Mouse (Mus musculus) urinary bladder, postnatal 25 days (tissue): ENCODE results near the gene Dusp8.

Experiments
- DNase-seq: peaks from one replicate; pipeline ENCODE4 v3.0.0; 2022; ENCODE audit warnings: low spot score

Gene Dusp8

GRCm38 (mm10) chr7:142084820-142085219 lies 10.8 kb downstream of the Dusp8 start:
- peak; percentile 41 for DNase-seq

GRCm38 (mm10) chr7:142084395-142084794 lies 11.2 kb downstream of the Dusp8 start:
- no peak for DNase-seq

DNA sequence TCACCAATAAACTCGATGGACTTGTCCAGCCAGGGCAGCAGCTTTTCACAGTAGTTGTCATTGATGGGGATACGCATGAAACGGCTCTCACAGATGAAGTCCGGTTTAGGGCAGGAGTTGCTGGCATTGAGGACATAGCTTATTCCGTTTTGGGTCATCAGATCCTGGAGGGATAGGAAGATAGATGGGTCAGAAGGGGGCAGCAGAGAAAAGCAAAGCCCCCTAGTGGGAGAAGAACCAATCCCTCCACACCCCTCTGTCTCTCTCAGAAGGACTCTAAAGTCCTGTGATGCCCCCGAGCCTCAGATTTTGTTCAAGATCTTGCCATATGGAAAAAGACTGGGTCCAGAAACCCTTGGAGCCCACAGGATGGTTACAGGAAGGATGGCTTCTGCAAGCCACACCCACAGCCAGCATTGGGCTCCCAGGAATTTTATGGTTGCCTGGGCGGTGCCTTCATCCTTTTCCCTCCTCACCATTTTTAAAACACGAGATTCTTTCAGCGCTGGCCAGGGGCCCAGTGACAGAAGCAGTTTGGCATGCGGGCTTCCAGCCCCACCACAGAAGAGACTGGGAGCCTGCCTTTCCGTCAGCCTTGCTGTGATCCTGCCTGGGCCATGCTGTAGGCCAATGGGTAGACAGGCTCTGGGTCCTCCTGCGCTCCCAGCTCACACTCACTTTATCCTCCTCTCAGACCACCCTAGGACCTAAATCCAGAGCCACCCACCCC lies 11.9 kb downstream of the Dusp8 start:
- DNase-seq = peak; percentile 62

- no peak for DNase-seq
Observed at GRCm38 (mm10) chr7:142082607-142083006, 13.0 kb downstream of the Dusp8 start.

GRCm38 (mm10) chr7:142082179-142082578 lies 13.5 kb downstream of the Dusp8 start:
- no peak for DNase-seq

- DNase-seq = no peak
Observed at GRCm38 (mm10) chr7:142081736-142082135, 13.9 kb downstream of the Dusp8 start.

DNA sequence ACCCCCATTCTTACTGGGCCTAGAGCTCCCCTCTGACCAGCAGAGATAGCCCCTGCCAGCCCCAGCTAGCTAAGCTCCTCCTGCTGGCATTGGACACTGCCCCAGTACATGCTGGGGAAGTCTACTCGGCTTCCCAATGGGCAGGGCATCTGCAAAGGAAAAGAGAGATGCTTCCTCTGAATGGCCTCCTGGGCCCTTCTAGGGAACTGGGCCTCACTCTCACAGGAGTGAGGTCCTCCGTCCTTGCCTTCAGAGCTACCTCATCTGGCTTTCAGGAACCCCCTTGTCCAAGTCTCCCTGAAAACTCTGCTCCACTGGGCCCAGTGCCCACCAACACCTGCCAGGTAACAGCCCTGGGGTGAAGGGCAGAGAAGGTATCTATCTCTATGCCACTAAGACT lies 14.8 kb downstream of the Dusp8 start:
- DNase-seq = no peak

DNA sequence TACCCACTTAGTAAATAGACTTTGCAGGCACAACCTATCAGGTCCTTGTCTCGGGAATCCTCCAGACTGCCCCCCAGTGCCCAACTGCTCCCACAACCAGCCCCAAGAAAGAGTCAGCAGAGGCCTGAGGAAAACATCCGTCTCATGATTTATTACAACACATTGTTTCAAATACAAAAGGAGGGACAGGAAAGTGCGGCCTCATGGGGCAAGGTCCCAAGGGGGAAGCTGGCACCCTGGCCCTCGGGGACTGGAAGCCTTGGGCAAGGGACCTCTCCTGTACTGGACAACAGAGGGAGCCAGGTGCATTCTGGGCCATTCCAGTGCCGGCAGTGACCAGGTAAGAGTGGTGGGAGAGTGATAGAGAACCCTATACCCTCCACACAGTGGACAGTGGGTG lies 16.3 kb downstream of the Dusp8 start:
- no peak for DNase-seq

DNA sequence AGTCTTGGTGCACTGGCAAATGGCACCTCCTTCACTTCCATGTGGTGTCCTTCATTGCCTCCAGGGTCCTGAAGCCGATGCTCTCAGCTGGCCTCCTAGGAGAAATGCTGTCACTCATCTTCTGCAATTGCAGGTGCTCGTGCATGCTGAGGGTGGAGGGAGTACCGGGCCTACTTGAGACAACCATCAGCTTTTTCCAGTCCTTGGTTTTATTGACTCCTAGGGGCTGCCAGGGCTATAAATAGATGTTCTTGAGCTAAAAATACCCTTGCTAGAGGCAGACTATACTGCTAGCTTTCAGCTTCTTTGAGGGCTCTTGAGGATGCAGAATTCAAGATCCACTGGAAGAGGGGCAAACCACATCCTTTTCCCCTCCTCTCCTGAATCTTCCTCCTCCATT lies 18.5 kb downstream of the Dusp8 start:
- DNase-seq = no peak

DNA sequence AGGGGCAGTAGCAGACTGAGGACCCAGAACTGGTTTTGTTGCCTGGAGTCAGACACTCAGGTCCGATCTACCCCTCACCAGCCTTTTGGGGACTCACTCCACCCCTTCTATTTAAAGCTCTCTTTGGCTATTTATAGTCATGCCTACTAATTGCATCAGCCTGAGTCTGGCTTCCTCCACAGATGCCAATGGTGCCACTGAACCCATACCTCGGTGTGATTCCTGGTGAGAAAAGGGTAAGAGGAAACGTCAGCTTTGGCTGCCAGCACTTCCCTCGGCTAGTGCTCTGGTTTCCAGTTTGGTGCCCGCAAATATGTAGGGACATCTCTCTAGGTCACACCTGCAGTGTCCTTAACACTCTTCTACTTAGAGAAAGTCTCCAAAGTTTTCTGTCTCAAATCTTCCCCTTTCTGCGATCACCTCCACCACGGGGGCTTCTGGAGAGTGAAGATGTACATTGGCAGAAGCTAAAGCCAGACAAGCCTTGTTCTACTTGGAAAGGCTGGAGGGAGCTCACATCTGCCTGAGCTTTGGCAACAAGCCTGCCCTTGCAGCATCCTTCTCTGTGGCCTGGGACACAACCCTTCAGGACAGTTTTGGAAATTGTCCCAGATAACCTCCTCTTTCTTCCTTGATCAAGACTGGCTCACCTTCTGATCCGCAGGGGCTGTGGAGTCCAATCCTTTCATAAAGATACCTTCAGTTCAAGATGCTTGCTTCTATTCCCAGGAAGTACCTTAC lies 21.3 kb downstream of the Dusp8 start:
- no peak for DNase-seq

DNA sequence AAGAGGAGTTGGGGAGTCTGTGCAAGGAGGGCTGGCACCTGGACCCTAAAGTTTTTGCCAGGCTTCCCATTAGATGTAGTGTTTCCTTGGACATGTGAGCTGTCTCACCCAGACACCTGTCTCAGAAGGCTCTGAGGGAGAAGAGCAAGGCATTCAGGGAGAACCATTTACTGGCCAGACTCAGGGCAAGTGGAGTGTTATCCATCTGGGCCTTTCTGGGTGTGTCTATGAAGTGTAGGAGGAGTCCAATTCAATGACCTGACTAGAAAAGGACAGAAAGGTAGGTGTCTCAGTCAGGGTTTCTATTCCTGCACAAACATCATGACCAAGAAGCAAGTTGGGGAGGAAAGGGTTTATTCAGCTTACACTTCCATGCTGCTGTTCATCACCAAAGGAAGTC lies 23.9 kb downstream of the Dusp8 start:
- no peak for DNase-seq

DNA sequence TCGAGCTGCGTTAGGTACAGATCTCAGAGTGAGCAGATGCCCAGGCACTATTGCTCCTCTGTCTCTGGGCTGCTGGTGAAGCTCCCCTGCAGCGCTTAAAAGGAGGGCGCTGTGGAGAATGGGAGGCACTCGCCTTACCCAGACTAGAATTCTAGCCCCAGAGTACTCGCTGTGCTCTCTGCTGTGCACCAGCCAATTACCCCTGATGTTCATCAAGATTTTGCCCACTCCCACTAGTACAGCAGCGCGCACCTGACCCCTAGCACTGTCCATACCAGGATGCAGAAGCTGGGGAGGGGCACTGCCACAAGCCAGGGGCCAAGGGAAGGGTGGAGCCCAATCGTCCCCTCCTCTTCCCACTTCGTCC lies 24.4 kb downstream of the Dusp8 start:
- DNase-seq = no peak

DNA sequence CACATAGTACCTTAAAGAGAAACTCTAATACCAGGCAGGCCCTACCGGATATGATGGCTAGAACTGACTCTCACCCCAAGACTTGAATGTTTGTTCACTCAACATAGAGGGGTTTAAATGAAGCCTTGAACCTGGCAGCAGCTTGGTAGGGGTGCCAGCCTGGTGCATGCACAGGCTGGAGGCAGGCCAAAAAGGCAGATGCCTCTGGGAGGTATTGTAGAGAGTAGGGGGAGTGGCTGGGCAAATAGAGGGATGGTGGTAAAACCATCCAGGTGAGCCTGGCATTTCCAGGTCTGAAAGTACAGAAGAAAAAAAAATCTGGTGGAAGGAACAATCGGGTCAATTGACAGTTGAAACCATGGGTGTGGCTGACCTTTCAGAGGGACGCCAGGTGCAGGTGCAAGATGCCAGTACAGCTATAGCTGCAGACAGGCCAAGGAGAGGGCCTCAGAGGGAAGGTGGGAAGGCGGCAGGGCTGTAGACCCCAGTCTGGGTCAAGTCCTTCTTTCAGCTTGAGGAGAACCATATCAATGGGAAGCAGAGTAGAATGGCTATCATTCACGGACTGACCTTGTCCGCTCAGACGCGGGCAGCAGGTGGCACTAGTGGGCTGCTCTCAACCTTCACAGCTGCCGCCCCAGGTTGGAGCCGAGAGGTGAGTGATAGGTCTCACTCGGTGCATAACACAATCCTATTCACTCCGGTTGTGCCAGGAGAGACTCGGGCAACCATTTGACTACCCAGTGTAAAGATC lies 25.0 kb downstream of the Dusp8 start:
- DNase-seq = peak; percentile 61

DNA sequence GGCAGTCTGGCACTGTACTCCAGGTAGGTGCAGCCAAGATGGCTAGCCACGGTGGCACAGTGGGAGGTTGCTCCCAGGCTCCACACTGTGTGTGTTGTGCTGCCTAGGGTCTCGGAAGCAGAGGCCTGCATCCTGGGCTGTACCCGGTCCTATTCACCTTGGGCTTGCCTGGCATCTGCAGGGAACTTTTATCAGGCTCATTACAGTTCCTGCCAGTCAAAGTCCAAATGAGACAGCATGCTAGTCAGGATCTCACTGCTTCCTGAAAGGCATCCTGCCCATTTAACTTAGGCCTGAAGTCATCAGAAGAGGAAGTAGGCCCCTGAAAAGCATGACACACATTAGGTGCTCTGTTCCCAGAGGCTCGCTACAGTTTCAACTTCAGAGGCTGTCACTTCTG lies 27.2 kb downstream of the Dusp8 start:
- DNase-seq = no peak

- DNase-seq = peak; percentile 90
Observed at GRCm38 (mm10) chr7:142060931-142061565, 34.6 kb downstream of the Dusp8 start, which contains the start of gene Mob2. Gene Mob2, minus strand, starts transcription at chr7:142061065.

DNA sequence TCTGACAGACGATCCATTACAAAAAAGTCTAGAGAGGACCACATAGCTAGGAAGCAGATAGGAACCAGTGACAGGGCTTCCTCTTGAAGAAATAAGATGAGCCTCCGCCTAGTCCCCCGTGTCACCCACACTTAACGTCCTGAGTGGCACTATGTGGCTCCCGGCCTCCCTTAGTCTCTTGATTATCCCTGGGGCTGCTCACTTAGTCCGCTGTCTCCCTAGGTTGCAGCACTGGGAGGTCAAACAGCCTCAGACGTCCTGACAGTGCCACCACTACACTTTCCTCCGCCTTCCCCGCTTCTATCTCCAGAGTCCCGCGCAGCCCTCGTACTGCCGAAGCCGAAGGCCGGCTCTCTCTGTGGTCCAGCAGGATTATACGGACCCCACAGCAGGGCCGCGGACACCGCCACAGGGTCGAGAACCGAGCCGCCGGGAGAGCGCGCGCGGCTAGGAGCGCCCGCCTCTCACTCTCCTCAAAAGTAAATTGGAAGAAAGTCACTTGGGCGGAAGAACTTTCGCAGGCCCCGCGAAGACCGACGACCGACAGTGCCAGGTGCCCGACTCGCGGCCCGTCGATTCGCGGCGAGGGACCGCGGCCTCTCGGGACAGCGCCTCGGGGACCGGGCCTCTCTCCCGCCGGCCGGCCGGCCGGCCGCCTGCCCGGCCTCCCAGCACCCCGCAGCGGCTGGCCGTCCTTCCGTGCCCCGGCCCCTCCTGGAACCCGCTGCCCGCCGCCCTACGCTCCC lies 35.3 kb downstream of the Dusp8 start:
- peak; percentile 19 for DNase-seq

GRCm38 (mm10) chr7:142059024-142059423 lies 36.6 kb downstream of the Dusp8 start:
- DNase-seq = no peak

DNA sequence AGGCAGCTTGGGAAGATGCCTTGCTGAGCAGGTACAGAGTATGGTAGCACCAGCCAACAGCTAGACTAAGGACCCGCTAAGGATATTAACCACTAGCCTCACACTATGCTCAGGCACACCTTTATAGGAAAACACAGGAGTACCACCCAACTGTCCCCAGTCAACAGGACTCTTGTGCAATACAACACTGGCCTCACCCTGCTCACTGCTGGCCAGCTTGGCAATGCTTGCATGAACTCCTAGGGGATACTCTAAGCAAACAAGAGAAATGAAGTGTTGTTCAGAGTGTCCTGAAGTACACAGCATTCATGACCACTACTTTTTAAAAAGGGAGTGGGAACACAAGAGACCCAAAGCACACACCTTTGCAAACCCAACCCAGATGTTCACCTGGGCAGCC lies 38.5 kb downstream of the Dusp8 start:
- no peak for DNase-seq

DNA sequence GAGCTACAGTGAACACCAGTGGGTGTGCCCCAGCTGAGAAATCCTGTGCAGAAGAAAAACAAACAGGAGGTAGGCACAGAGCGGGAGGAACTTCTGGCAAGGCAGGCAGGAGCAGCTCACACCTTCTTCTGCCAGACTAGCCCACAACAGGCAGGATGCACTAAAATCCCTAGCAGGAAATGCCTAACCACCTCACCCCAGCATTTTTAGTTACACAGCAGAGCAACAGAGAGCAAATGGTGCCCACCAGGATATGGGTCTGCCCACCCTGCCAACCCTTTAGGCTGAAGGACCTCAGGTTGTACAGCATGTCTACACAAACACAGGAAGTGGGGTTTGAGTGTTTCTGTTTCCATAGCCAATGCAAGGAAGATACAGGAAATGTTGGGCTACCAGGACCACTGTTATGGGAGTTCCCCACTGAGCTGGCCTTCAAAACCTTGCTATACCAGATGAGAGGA lies 39.0 kb downstream of the Dusp8 start:
- DNase-seq = no peak

GRCm38 (mm10) chr7:142055431-142055830 lies 40.2 kb downstream of the Dusp8 start:
- no peak for DNase-seq

DNA sequence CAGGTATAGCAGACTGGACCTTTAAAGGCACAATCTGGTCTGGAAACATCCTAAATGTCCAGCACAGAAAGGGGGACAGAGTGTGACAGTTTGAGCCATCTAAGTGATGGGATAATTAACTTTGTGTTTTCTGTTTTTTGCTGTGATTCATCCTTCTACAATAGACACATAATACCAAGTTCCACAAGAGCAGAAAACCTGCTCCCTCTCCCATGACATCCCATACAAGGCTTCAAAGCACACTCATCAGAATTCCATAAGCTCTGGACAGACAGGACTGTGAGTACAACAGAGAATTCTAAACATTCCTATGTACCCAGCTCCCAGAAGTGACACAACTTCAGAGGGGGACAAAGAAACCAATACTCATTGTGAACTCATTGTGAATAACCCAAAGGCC lies 45.1 kb downstream of the Dusp8 start:
- no peak for DNase-seq

- no peak for DNase-seq
Observed at GRCm38 (mm10) chr7:142045932-142046331, 49.7 kb downstream of the Dusp8 start.
